Comparison of ENCODE assay signal across 25 mouse cellular contexts in the genomic region with DNA sequence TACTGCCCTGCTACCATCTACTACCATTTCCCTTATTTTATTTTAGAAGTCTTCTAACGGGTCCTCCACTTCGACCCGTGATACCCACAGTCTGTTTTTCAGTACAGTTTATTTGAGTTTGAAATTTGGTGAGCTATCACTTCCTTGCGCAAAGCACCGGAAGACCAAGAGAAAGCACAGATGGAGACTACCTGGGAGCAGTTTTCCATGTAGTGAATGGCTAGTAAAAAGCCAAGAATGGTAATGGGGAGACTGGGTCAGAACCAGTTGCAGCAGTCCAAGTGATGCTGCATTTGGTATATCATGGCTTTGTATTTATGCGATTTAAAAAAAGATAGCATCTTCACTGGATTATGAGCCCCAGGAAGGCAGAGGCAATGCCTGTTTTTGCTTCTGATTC. TPM values are rescaled to one million over a fixed set of nuclear protein-coding genes. Genes with fewer than 3 reads are reported as not detected.
"Had no signal": no experiment of that assay in that cellular context is flagged by ENCODE, and none has a peak within 500 bp of the region (broad histone marks: within the 10 kb centered on the region; RNA-seq: fewer than 3 reads in every experiment).

No protein-coding gene starts in this region.

- H3K27ac ChIP-seq: heart, embryonic 10.5 days; hindbrain, embryonic 13.5 days; hindbrain, embryonic 15.5 days; hindbrain, postnatal 0 days; kidney, embryonic 15.5 days; kidney, postnatal 0 days; left cerebral cortex, adult 2 months; limb, embryonic 10.5 days; limb, embryonic 12.5 days; liver, embryonic 13.5 days; liver, embryonic 15.5 days had no signal

- H3K4me3 ChIP-seq: heart, embryonic 10.5 days; heart, embryonic 12.5 days; hindbrain, embryonic 13.5 days; hindbrain, embryonic 15.5 days; kidney, embryonic 15.5 days; left cerebral cortex, adult 2 months; limb, embryonic 10.5 days; limb, embryonic 12.5 days; liver, embryonic 13.5 days; liver, embryonic 15.5 days had no signal

- DNase-seq: gastrocnemius, postnatal 14 days; gastrocnemius, postnatal 36 days; heart, adult 18-20 months; heart, postnatal 10 days; heart, postnatal 36 days; kidney, adult 11 months; kidney, adult 2 months; kidney, adult 9 months; kidney, postnatal 14 days; kidney, postnatal 36 days; liver; liver, embryonic 13.5 days; liver, postnatal 0 days had no signal

RNA-seq across cellular contexts. Expression of gene Rnf182, which starts 15.8 kb away (rescaled TPM):
- total RNA-seq: gastrocnemius, adult 18-20 months; heart, adult 18-20 months had no signal
